Mouse (Mus musculus) adrenal gland (tissue): ENCODE results near the gene Pcolce.

Experiments used
- intact Hi-C: fragments of 180-260 bp; cut with DNase I; formaldehyde crosslinking; loops from one replicate; pipeline ENCODE4 v1.15.1; 2025

The Pcolce gene

DNA sequence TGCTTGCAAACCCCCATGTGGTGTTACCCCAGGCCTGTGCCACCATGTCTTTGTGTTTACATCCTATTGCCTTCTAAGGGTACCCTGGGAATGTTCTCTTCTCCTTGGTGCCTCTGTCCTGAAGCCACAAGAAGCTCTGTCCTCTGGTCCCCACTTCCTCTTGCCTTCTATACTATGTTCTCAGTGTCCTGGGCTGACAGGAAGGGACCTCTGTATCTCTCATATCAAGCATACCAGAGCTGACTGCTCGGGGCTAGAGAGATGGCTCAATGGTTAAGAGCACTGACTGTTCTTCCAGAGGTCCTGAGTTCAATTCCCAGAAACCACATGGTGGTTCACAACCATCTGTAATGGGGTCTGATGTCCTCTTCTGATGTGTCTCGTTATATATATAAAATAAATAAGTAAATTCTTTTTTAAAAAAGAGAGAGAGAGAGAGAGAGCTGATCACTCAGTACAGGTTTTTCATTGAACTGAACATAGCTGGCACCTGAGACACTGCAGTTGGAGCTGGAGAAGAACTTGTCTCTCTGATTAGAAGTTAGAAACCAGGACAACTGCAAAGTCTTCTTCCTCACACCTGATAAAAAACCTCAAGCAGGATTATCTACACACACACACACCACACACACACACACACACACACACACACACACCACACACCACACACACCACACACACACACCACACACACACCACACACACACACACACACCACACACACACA lies 15.3 kb downstream of the Pcolce start:
- intact Hi-C loops = no loop called here

DNA sequence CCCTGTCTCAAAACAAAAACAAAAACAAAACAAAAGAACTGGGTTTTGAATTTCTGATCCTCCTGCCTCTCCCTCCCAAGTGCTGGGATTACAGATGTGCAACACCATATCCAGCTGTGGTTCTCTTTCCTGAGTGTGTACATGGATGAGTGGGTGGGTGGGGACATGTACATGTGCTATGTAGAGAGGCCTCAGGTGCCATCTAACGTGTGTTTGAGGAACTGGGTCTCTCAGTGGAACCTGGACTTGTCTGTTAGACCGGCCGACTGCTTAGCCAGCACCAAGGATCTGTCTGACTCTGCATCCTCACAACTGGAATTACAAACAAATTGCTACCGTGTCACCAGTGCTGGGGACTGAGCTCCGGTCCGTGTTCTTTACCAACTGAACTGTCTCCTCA lies 16.0 kb downstream of the Pcolce start:
- intact Hi-C loops = no loop called here

DNA sequence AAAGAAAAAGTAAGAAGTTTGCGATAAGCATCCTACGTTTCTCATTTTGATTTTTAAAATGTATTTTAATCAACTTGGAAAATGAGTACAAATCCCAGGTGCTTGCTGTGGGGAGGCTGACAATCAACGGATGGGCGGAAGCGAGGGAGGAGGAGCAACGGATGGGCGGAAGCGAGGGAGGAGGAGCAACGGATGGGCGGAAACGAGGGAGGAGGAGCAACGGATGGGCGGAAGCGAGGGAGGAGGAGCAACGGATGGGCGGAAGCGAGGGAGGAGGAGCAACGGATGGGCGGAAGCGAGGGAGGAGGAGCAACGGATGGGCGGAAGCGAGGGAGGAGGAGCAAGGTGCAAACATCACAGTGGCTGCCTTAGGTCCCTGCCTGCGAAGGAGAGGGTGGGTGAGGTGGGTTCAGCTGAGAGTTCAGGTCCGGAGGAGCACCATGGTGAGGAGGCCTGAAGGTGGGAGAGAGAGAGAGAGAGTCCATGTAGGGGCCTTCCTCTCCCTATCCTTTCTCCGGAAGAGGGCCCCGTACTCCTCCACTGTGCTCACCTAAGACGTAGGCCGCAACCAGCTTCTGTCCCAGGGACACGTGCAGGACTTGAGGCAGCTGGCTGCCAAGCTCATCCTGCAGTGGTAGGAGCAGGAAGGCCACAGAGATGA lies 16.9 kb downstream of the Pcolce start:
- intact Hi-C loops = no loop called here

DNA sequence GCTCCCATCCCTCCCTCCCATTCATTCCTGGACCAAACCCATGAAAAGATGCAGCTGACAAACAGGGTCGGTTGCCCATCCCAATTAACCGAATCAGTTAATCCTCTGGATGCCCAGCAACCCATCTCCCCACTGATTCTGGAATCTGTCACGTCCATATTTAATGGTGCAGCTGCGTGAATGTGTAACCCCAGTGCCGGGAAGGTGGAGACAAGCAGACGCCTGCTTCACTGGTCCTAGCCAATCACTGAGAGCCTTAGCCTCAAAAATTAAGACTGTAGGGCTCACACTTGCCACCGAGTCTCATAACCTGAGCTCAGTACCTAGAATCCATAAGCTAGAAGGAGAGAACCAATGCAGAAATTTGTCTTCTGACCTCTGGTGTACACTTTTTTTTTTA lies 17.7 kb downstream of the Pcolce start:
- intact Hi-C loops = no loop called here

DNA sequence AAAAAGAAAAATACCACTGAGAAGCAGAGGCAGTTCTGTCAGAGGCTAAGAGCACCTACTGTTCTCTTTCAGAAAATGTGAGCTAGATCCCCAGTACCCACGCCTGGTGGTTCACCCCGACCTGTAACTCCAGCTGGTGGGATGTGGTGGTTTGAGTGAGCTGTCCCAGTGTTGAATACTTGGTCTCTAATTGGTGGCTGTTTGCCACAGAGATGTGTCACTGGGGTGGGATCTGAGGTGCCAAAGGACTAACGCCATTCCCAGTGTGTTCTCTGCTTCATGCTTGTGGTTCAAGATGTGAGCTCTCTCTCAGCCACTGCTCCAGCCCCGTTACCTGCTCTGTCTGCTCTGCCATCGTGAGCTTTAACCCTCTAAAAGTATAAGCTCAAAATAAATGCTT lies 23.1 kb downstream of the Pcolce start:
- intact Hi-C loops = no loop called here

DNA sequence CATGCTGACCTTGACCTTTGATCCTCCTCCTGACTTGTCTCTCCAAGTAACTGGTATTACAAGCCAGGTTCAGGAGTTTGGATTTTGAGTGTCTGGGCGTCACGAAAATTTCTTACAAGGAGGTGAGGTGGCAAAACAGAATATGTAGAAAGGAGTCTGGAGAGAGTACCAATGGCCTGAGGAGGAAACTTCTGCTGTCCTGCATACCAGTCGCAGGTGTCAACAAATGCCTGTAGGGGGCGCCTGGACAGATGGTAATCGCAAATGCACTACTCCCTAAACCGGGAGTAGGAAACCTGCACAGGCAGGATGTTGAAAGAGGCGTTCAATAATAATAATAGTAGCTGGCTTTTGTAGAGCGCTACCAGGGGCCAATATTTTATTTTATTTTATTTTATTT lies 28.6 kb downstream of the Pcolce start:
- intact Hi-C loops = loop anchor here (5.0 kb wide), 2 partner anchors 33 to 67 kb away; partner anchors contain the start of gene Actl6b

DNA sequence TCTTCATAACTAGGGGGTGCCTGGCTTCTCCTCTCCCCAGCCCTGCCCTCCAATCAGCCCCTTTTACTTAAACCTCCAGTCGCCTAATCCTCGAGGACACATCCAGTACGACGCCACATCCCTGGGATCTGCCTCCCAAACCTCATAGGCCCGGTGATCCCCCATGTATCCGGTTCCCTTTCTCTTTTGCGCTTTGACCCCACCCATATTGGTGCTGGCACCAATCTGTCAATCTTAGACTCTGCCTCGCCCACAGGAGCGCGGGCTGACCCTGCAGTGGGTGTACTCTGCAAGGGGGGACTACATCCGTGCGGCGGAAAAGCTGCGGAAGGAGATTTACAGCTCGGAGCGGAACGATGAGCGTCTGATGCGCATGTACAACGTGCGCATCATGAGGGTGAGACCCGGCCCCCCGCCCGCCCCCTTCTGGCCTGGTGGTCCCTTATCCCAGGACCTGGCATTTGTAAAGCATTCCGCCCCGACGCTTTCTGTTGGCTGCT lies 29.9 kb downstream of the Pcolce start:
- intact Hi-C loops = no loop called here

DNA sequence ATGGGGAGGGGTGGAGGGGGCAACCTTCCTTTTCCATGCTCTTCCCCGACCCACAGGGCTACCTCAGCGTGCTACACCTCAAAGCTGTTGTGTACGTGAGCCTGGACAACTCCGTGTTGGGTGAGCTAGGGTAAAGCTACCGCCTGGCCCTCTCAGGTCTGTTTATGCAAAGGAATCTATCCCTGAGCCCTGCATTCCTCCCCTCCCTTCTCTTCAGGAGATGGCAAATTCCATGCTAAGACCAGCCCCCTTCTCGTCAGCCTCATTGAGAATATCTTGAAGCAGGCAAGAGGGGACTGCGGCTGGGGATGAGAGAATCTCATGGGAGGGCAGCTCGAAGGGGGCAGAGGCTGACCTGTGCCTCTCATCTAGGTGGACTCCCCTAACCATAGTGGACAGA lies 30.9 kb downstream of the Pcolce start:
- intact Hi-C loops = no loop called here

DNA sequence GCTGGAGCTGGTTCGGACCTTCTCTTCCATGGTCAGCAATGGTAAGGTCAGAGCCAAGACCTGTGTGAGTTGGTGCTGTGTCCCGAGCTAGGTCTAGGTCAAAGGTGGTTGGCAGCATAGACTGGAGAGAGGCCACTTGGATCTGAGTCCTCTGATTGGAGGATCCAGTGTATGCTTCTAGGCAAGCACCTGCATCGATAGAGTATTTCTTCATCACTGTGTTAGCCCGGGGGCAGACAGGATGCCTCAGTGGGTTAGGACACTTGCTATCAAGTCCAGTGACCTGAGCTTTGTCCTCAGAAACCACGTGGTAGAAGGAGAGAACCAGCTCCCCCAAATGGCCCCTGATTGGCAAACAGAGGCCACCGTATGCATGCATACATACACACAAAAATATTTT lies 33.3 kb downstream of the Pcolce start:
- intact Hi-C loops = no loop called here

DNA sequence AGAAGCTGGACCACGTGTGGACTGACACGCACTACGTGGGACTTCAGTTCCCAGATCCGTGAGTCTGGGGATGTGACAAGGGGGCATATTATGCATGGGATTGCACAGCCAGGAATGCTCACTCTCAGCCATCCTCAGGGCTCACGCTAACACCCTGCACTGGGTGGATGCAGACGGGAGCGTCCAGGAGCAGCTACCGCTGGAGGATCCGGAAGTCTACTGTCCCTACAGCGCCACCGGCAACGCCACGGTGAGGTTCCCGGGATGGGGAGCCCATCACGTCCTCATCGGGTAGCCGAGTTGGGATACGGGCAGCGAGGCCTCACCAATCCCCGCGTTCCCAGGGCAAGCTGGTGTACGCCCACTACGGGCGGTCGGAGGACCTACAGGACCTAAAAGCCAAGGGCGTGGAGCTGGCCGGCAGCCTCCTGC lies 39.1 kb downstream of the Pcolce start:
- intact Hi-C loops = no loop called here

DNA sequence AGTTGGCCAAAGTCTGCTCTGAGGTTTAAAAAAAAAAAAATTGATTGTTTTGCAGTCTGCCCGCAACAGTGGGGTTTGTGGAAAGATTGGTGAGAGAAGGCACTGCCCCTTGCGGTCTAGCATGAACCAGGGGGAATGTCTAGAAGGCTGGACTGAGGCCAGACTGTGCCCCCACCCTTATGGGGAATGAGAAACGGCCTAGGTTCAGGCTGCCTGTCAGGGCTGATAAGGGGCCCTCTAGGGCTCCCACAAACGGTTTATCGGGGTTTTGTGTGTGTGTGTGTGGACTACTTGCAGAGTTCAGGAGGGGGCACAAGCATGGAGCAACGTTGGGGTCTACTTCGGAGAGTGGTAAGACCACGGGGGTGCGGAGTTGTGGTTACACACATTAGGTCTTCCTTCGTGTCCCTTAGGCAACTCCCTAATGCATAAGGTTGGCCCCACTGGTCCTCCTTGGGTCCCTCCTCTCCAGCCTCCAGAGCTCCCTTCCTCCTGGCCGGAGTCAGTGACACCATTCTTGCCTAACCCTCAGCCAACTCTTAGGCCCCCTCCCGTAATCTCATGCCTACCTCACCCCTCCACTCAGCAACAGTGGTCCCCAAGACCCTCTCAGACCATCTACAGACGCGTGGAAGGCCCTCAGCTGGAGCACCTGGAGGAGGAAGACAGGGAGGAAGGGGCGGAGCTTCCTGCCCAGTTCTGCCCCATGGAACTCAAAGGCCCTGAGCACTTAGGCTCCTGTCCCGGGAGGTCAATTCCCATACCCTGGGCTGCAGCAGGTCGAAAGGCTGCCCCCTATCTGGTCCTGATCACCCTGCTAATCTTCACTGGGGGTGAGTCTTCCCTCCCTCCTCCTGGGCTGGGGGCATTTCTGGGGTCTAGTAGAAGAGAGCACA lies 42.6 kb downstream of the Pcolce start:
- intact Hi-C loops = no loop called here

DNA sequence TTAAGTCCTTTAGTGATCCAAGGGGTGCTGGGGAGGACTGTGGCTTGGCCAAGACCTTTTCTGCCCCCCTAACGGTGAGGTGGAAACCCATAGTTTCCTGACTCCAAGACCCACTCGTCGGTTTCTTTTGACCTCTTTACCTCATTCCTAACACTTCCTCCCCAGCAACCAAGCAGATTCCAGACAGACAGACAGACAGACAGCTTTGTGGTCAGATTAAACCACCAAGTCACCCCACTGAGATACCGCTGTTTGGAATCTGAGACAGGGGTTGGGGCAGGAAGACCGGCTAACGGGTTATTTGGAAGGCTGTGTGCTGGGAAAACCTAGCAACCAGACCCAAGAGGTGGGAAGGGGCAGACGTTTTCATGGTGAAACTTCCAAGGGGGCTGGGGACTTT lies 43.4 kb downstream of the Pcolce start:
- intact Hi-C loops = no loop called here

DNA sequence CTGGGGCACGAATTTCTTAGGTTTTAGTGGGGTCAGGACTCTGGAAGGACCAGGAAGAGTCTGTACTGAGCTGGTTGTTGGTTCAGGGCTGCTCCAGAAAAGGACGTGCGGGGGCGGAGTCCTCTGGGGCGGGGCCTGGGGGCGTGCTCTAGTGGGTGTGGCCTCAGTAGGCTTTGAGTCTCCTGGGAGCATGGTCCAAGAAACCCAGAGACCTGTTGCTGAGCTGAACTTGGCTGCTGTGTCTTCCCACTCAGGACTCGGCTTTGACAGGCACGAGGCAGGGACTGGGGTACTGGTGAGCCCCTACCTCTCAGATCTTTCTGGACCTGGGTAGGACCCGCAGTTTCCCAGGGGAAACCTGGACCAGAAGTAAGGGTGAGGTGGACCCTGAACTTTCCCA lies 43.9 kb downstream of the Pcolce start, which contains the start of gene Tfr2:
Gene Tfr2, plus strand, starts transcription at position 176 of the 400 bp plus-strand sequence.
- intact Hi-C loops = no loop called here

DNA sequence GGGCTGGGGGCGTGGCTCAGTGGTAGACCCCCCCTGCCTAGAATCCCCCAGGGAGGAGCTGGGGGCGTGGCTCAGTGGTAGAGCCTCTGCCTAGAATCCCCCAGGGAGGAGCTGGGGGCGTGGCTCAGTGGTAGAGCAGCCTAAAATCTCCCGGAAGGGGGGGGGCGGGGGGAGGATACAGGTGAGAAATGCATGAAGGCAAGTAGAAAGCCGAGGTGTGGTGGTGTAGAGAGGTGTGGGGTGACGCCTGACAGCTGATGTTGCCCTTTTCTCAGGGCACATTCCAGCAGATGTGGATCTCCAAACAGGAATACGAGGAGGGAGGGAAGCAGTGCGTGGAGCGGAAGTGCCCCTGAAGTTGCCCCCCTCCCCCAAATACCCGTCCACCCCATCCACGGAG lies 44.6 kb downstream of the Pcolce start:
- intact Hi-C loops = no loop called here

DNA sequence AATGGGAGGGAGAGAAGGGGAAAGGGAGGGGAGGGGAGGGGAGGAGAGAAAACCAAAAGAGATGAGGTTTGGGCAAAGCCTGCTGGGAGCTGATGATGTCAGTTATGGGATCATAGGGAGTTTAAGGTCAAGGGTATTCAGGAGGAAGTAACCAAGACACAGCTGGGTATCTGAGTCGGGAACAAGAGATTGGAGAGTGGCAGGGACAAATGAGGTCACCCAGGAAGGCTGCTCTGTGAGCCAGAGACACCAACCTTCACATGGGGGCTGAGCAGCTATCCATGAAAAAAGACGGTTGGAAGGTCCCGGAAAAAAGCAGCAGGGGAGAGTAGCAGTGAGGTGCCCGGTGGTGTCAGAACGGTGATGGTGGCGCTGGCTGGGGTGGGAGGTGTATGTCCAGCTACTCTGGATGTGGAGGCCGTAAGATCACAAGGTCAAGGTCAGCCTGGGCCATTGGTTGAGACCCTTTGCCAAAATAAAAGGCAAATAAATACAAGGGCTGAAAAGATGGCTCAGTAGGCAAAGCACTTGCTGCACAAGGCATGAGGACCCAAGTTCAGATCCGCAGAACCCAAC lies 45.3 kb downstream of the Pcolce start:
- intact Hi-C loops = no loop called here

DNA sequence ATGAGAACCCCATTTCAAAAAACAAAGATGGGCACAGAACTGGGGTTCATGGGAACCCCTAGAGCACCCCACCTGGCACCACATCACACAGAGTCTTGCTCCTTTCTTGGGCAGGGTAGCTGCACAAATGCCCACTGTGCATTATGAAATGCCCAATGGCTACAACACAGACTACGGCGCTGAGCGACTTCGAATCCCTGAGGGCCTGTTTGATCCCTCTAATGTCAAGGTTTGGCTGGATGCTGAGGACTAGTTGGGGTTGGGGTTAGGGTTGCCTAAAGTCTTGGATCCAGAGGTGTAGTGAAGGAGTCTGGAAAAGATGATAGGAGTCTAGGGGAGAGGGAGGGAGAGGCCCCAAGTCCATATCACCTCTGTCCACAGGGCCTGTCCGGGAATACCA lies 47.2 kb downstream of the Pcolce start:
- intact Hi-C loops = no loop called here

DNA sequence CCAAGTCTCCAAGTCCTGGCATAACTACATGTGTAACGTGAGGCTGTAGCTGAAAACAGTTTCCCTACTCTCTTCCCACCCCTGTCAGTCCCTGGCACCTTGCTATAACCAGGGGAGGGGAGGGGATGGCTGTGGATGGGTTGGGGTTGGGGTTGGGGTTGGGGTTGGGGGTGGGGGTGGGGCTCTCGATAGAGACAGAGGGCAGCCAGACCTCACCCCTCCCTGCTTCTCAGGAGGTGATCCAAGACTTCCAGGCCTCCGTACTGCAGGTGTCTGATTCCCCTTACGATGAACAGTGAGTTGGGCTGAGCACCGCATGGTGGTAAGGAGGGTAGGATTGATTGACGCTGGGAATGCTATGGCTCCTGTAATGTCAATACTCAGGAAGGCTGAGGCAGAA lies 47.8 kb downstream of the Pcolce start:
- intact Hi-C loops = no loop called here

DNA sequence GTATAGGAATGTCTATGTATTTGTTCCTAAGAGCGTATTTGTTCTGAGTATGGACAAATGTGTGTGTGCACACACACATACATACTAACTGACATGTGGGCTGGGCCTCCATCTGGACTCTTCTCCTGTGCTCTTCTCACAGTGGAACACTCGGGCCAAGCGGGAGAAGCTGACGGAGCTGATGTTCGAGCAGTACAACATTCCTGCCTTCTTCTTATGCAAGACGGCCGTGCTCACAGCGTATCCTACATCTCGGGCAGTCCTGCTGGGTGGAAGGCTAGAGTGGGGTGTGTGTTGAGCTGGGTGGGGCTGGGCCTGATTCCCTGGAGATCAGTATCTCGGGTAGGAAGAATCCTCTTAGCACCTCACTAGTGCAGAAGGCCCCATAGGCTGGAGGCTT lies 50.6 kb downstream of the Pcolce start:
- intact Hi-C loops = no loop called here

DNA sequence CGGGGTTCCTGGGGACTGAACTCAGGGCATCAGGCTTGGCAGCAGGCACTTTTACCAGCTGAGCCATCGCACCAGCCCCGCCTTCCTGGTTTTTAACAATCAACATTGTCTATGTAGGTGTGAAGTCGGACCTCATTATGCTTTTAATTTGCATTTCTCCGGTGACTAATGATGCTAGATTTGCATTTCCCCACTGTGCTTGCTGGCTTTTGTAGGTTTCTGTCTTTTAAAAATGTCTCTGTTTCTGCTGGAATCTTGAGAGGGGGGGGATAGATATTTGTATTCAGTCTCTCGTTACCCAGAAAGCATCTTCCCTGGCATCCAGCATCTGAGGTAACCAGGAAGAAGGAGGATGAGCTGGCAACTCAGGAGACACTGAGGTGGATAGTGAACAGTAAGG lies 52.0 kb downstream of the Pcolce start:
- intact Hi-C loops = no loop called here
